Mouse (Mus musculus): Measurements from ENCODE around the gene Acadl.

- TF ChIP-seq CTCF (IDR thresholded peaks at IDR 0.05; ENCODE audit: low read depth) (peak; percentile 40; the same call in 1 of the 2 replicates), EP300 (IDR thresholded peaks at IDR 0.05; ENCODE audit: low read depth) (no peak)
Measured at GRCm38 (mm10) chr1:66895837-66896118, 32.7 kb upstream of the Acadl start.
